Mouse (Mus musculus) gastrocnemius, adult 18-20 months (tissue): Measurements from ENCODE around the gene Chst12. TPM values are rescaled to one million over a fixed set of nuclear protein-coding genes. Genes with fewer than 3 reads are reported as not detected.
"Not testable (repeated sequence)": the region's sequence is repeated elsewhere in the genome, so short reads cannot be mapped to it uniquely, and the experiment has no call there.

ENCODE experiments used
- DNase-seq: peaks from one replicate; pipeline ENCODE4 v3.0.0; 2021; ENCODE audit warnings: low spot score
- long read RNA-seq, 2 experiments: library from polyadenylated mRNA; stranded (forward); transcript quantifications; one replicate each; pipeline ENCODE4 v2.0.0; 2021
- total RNA-seq, 2 experiments: library from RNA; stranded (reverse); gene quantifications; 2 replicates each; pipeline ENCODE4 v1.2.3; 2021

The Chst12 gene
- 1 to 10 TPM; 4.2 to 5.0 TPM for total RNA-seq
- long read RNA-seq, experiment 1, transcript Chst12-201 (2 exons, 2,331 nt): major isoform, 8 of 13 reads
- long read RNA-seq, experiment 1, partial matches to known transcripts: 0 of 13 reads
- long read RNA-seq, experiment 1, other reads (novel, unspliced or antisense): 2 of 13 reads
- long read RNA-seq, experiment 2, partial matches to known transcripts: 0 of 2 reads
- long read RNA-seq, experiment 2, other reads (novel, unspliced or antisense): 0 of 2 reads

DNA sequence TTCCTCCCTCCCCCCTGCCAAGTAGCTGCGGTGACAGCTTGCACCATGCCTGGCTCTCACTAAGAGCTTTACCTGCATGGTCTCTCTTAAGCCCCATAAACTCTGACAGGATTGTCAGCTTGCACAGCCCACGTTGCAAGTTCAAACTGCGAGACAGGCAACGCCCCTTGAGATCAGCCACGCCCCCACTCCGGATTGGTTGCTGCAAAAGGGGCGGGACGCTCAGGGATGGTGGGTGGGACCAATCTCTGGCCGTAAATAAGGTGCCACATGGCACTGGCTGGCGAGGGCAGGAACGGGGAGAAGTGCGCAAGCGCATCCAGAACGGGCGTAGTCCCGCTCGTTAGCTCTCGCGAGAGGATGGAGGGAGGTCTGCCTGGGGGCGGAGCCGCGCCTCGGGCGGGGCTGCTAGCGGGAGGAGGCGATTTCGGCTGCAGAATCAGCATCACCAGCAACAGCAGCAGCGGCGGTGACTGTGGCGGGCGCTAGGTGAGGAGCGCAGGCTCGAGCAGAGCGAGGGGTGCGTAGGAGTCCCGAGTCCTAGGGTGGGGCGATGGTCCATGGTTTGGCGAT lies at the start of gene Chst12:
Chst12 (plus strand) TSS at position 343 of the 573 bp plus-strand sequence.
- DNase-seq: peak; percentile 100

DNA sequence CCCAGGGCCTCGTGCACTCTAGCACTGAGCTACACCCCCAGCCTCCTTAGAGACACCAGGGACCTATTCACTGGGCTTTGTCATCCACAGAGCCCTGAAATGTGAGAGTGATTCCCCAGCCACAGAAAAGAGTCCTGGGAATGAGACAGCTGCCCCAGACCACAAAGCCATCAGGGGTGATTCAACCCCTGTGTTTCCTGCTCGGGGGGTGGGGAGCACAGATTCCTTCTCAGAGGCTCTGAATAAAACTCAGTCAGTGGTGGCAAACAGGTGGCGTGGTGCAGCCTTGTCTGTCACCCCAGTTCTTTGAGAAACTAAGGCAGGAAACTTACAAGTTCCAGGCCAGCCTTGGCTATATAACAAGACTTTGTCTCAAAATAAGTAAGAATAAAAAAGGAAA lies 43.9 kb upstream of the Chst12 start:
- no peak for DNase-seq

DNA sequence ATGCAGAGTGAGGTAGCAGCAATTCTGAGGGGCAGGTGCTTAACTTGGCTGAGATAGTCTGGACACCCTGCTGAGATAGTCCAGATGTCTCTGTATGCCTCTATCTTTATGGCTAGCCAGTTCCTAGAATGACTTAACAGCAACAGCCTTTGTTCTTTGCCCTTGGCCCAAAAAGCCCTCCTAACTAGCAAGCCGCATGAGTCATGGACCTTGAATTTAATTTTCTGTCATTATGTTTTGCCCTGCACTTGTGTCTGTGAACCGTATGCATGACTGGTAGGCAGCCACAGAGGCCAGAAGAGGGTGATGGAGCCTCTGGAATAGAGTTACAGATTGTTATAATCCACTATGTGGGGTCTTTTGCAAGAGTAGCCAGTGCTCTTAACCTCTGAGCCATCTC lies 42.2 kb upstream of the Chst12 start:
- not testable (repeated sequence) for DNase-seq

DNA sequence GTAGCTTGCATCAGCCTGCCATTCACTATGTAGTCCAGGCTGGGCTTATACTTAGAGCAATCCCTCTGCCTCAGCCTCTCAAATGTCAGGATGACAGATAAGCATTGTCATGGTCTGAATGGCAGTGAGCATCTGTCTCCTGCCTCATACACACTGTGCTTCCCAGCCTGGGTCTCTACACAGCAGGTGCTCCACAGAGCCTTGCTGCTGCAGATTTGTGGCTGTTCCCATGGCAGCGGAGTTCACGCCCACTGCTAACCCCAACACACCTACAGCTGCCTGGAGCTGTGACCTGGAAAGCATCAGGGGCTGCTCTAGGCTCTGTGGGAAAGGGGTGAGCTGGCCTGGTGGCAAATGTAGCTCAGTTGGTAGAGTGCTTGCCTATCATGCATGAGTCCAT lies 40.4 kb upstream of the Chst12 start:
- DNase-seq: no peak

DNA sequence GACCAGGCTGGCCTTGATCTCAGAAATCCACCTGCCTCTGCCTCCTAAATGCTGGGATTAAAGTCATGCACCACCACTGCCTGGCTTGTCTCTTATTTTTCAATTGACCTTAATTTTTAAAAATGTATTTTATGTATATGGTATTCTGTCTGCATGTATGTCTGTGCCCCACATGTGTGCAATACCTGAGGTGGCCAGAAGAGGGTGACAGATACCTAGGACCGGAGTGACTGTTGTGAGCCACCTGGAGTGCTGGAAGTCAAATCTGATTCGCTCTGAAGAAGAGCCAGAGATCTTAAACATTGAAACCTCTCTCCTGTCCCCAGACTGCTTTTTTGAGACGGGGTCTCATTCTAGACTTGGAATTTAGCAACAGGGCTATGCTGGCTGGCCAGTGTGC lies 33.0 kb upstream of the Chst12 start:
- DNase-seq: no peak

DNA sequence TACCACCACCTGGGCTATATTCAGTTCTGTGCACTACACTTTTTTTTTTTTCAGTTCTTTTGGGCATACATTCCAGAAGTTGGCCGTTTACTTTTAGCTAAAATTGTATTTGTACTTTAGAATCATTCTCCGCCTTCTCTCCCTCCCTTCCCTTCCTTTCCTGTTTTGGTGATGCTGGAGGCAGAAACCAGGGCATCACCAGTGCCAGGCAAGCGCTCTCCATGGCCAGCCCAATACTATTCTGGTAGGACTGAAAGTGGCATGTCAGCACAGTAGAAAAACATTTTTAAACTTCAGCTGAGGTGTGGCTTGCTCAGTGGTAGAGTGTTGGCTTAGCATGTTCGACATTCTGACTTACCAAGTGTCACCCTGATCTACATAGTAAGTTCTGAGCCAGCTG lies 23.9 kb upstream of the Chst12 start:
- DNase-seq: no peak

DNA sequence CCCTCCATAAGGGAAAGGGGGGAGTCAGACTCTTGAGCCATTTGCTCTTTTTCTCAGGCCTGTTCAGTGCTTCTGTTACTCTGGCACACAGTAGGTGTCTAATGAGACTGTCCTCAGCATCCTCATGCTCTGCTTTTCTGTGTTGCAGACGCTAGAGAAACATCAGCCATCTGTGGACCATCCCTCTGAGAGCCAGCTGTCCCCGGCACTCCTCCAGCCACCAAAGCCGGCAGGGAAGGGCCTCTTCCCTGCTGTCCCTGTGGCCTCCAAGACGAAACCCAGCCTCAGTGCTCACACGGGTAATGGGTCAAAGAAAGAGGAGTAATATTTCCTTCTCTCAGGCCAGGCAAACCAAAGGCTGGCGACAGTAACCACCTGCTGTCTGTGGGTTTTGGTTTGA lies 14.2 kb upstream of the Chst12 start:
- no peak for DNase-seq

DNA sequence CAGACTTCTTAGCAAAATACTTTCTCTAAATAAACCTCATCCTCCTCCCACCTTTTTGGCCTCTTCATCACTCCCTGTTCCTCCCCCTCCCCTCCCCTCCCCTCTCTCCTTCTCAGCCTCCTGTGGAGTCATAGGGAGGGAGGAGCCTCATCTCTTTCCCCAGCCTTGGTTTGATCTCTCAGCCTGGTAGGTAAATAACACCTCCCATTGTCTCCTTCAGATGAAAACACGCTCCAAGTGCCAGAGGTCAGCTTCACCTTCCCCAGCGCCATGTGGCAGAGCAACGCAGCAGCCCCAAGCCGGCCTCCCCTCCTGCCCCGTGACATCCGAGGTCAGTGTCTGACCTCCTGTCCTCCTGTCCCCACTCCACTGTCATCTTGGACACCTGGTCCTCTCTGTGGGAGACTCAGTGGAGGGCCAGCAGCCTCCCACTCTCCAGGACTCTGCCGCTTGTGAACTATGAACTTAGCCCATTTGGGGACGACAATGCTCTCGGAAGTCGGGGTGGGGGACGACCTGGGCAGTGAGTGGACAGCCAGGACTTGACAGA lies 12.6 kb upstream of the Chst12 start:
- DNase-seq: no peak

DNA sequence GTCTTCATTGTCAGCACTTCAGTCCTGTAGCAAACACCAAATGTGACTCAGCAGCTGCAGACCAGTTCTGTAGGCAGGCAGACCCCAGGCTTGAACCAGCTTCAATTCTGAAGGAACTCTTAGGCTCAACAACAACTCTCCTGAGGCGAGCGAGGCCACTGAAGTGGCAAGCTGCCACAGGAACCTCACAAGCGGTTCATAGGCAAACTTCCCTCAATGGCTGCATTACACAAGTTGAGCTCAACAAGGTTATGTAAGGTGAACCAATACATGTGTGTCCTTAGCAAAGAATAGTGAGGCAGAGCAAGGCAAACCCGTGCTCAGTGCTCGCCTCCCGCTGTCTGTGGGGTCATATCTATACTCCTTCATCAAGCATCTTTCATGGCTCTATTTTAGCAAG lies 7.2 kb upstream of the Chst12 start:
- no peak for DNase-seq

DNA sequence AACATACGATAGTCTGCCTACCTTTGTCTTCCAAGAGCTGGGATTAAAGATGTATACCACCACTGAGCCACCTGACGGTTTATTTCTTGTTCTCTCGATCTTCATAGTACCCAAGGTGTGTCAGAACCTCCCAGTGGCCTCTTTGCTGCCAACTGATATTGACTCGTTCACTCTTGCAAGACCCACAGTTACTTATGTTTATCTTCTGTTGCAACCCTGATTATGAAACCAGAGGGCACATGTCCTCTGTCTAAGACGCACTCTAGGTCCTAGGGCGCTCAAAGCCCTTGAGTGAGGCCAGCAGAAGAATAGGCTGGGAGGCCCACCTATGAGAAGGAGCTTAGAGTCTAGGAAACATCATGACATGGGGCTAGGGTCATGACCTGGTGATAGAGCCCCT lies 4.6 kb upstream of the Chst12 start:
- no peak for DNase-seq

DNA sequence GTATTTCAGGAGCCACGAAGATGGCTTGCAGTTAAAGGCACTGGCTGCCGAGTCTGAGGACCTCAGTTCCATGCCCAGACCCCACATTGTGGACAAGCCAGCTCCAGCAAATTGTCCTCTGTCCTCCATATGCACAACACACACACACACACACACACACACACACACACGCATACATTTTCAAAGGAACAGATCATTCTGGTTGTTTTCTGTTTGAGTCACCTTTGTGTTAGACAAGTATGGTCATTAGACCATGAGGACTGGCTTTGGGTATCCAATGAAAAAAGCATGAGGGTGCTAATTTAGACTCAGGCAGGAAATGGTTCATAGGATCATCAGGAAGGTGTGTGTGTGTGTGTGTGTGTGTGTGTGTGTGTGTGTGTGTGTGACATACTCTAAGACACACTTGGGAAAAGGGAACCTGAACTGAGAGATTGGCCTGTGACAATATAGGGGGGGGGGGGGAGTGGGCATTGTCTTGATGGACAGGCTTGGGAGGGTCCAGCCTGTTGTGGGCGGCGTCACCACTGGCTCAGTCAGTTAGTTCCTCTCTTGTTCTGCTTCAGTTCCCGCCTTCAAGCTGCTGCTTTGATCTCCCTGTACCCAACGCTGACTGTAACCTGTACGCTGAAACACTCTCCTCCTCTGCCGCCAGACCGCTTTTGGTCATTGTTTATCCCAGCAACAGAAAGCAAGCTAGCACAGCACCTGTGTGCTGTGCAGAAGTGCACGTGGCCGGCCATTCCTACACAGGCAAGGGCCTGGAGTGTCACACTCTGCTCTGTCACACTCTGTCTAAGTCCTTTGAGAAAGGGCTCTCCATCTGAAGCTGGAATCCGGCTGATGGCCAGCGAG lies 3.1 kb upstream of the Chst12 start:
- no peak for DNase-seq

DNA sequence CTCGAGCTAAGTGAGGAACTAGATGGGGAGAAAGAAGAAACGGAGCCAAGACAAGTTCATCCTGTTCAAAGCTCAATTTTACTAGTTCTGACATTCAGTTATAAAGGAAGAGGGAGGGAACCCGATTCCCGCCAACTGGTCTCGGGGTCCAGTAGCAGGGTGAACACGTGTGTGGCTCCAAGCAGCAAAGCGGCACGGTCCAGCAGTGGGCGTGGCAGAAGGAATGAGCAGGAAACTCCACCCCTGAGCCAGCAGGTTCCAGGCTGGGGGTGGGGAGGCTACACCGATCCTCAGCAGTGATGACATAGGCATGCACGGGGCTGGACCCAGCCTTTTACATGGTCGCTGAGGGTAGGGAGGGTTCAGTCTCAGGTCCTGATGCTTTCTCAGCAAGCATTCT lies 2.4 kb upstream of the Chst12 start:
- DNase-seq: peak; percentile 62

DNA sequence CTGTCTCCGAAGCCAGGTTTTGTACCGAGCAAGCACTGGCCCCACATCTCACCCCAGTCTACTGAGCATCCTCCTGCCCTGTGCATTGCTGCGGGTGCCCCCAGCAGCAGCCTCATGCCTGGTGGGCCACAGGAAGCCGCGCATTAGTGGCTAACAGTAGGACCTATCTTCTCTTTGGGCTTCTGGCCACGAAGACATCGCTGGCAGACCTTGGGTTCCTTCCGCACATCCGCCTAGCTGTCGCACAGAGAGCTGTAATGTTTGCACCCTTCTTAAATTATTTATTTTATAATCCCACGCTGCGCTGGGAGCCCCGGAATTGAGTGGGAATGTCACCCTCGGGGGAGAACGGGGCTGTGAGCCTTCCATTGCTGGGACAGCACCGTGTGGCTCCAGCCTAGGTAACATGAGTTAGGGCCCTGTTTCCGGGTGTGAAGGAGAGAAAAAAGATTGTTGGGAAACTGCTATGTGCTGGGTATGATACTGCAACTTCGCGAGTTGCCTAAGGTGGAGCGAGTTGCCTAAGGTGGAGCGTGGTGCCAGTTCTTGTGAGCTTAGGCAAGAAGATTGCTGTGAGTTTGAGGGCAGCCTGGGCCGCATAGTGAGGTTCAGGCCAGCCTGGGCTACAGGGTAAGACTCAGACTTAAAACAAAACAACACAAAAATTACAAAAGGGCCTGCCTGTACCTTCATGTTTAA lies 895 bp downstream of the Chst12 start:
- no peak for DNase-seq

DNA sequence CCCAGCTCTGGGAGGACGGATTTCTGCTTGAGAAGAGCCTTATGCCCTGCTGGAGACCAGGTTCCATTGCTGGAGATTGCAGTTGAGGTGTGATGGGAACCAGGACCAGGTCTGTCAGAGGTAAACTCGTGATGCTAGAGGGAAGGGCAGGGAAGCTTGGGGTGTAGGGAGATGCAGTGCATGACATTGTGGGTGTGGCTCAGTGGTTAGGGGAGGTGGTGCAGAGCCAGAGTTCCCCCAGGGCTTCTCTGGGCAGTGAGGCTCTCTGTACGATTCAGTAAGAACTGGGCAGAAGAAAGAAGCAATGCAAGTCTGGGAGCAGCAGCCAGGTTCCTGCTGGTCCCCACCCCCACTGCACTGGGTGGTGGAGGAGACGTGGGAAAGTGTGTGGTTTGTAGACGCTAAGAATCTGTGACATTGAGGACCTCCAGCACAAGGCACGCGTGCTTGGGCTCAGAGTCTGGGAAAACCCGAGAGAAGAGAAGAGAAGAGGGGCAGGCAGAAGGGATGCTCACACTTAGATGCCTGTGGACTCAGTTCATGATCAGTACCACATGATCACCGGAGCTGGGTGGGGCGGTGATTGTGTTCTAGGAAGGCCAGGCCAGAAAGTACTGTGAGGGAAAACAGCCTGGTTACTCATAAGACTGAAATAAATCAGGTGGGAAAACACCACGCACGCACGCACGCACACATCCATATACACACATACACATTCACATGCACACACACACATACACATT lies 2.3 kb downstream of the Chst12 start:
- DNase-seq: peak; percentile 52

DNA sequence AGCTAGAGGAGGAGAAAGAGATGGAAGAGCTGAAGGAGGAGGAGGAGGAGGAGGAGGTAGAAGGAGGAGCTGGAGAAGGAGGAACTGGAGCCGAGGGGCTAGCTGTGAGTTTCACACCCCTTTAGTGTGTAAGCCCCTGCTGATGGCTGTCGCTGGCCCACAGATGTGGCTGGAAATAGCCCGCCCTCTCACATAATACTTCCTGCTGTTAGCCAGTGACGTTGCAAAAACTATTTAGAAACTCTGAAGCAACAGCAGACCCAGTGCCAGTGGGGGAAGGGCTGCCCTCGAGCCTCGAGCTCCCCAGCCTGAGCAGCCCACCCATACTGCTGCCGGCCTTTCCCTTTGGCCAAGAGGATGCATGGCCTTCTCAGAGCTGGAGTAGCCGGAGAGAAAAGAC lies 3.3 kb downstream of the Chst12 start:
- peak; percentile 33 for DNase-seq

DNA sequence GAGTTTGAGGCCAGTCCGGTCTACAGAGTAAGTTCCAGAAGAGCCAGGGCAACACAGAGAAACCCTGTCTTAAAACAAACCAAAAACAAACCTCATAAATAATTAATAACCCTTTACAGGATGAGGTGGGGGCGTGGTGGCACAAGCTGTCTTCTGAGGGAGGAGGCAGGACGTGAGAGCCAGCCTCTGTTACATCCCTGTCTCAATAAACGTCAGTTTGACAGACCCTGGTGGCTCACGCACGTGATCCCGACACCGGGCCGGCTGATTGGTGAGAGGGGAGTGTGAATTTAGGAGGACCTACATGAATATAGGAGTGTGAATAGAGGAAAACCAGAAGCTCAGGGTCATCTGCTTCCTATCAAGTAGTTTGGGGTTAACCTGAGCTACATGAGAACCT lies 3.9 kb downstream of the Chst12 start:
- DNase-seq: no peak

DNA sequence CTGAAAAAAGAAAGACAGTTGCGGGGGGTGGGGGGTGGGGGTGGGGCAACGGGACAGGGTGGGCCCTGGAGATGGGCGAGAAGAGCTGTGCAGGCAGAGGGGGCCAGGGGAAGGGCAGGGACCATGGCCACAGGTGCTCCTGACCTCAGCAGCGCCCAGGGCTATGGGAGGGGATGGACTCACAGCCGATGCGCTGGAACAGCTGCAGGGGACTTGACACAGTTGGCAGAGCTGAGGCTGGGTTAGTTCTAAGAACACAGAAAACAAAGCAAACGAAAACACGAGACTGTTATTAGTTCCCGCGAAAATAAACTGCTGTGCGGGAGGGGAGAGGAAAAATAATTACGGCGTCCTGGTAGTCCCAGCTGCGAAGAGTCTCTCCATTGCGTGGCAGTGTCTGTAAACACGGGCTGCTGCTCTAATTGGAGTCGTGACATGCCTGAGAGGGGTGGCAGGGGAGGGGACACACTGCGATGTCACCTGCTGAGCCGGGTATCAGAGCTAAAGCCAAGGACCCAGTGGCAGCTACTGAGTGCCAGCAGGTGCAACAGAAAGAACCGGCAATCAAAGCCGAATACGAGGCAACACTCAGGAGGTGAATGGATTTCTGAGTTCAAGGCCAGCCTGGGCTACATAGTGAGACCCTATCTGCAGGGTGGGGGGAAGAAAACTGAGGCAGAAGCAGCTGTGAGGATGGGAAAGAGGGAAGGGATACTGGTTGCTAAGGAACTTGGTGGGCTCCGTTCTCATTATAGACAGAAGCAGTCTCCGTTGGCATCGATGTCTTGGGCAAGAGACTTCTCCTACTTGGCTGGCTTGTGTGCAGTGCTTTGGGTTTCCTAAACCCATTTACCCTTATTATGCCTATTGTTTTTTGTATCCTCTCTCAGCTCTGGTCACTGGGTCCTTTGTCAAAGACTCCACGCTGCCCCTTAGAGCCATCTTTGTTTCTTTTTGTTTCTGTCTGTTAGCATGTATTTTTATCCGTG lies 5.0 kb downstream of the Chst12 start:
- DNase-seq: peak; percentile 32

DNA sequence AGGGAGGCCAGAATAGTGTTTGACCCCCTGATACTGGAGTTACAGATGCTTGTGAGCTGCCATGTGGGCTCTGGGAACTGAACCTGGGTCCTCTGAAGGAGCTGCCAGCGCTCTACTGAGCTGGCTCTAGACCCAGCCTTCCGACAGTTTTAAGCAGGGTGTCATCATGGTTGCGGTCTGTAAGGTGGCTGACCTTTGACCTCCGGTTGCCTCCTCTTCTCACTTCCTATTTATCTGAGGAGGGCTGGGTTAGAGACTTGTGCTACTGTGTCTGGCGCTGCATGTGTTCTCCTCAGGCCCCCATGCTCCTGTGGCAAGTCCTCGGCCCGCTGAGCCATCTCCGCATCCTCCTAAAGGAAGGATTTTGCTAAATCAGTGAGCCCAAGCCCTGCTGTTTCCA lies 8.6 kb downstream of the Chst12 start:
- no peak for DNase-seq

DNA sequence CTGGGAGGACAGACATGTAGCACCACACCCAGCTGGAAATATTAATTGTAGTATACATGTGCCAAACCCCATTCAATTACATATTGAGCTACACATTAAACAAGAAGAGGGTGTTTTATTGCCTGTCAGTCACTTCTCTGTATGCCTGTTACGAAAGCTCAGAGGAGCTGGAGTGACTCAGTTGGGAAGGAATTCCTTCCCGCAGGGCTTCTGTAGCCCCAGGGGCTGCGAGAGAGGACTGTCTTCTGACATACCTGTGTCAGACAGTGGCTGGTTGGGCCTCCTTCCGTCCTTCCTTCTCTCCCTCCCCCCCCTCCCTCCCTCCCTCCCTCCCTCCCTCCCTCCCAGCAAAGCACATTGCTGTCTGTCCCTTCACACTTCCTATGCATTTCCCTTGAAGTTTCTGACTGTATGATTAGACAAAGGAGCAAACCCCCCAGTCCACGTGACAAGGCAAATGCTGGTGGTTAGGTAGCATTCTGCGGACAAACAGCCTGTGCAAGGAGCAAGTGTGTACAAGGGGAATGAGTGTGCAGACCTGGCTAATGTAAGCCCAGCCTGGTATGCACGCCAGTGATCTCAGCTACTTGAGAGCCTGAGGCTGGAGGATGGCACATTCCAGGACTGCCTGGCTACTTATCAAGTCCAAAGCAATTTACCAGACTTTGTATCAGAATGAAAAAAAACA lies 9.6 kb downstream of the Chst12 start:
- DNase-seq: no peak
